15 mouse cellular contexts compared by ENCODE assay signal in genomic region chr16:79570867-79571266, GRCm38 (mm10).
"Had no signal": no experiment of that assay in that cellular context is flagged by ENCODE, and none has a peak within 500 bp of the region (broad histone marks: within the 10 kb centered on the region; RNA-seq: fewer than 3 reads in every experiment).

No protein-coding gene starts in this region.

- H3K4me3 ChIP-seq: limb, embryonic 12.5 days; limb, embryonic 15.5 days; midbrain, embryonic 12.5 days; midbrain, embryonic 15.5 days; neural tube, embryonic 12.5 days; stomach, embryonic 15.5 days had no signal

- H3K27me3 ChIP-seq: limb, embryonic 12.5 days; limb, embryonic 15.5 days; midbrain, embryonic 12.5 days; midbrain, embryonic 15.5 days; neural tube, embryonic 12.5 days; stomach, embryonic 15.5 days had no signal

- DNase-seq: kidney, postnatal 10 days; kidney, postnatal 36 days; left cerebral cortex, postnatal 4 days; liver, postnatal 0 days; lung, embryonic 14.5 days; retina, postnatal 1 day; right cerebral cortex, postnatal 25 days; spleen, adult 18-20 months; thymus, postnatal 25 days had no signal

- H3K36me3 ChIP-seq: limb, embryonic 12.5 days; limb, embryonic 15.5 days; midbrain, embryonic 12.5 days; midbrain, embryonic 15.5 days; neural tube, embryonic 12.5 days; stomach, embryonic 15.5 days had no signal
